In the genomic region with DNA sequence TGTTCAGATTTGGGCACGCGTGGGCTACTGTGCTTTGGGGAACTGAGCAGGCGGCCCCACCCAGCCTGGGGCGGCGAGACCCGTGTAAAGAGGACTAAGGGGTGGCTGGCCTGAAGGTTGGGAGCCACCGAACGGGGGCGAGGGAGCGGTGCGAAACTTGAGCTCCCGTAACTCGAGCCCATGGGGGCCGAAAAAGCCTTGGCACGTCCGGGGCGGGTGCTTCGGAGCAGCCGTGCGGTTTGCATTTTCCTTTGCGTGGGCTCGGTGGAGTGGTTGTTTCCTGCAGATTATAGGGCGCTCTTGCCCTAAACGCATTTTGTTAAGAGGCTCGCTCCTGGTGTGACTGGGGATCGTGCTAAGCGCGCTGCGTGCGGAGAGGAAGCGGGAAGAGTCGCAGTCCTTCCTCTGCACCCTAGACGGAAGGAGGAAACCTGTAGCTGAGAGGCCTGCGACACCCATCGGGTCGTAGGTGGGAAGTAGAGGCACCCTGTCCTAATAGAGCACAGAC, we compare ENCODE assay signal across 8 mouse cellular contexts. TPM values are rescaled to one million over a fixed set of nuclear protein-coding genes. Genes with fewer than 3 reads are reported as not detected.
DNase-seq lines count a peak whose midpoint lies in the region; ATAC-seq and TF ChIP-seq lines count a peak whose summit lies in the region.

No protein-coding gene starts in this region.

- peak overlapping the region; percentile 71 for H3K9ac ChIP-seq in forebrain, postnatal 0 days
- H3K9ac ChIP-seq in stomach, embryonic 14.5 days (replicated peaks; ENCODE audit: low read depth, low read length), result peak overlapping the region; percentile 84

- DNase-seq in adrenal gland, postnatal 10 days, result peak; percentile 43
- DNase-seq in adrenal gland, adult 8-10 months, result no peak
- DNase-seq in right cerebral cortex, adult 18-20 months, result peak; percentile 53
- DNase-seq in right cerebral cortex, postnatal 4 days, result no peak
- DNase-seq in forebrain, postnatal 0 days, result peak; percentile 55
- peak; percentile 34 to 45 for DNase-seq in layer of hippocampus, postnatal 14 days (ENCODE audit: low spot score in 2 of 2)

- H3K4me3 ChIP-seq in forebrain, postnatal 0 days (ENCODE audit: low read depth, low read length), result peak overlapping the region; percentile 61
- peak overlapping the region; percentile 84 for H3K4me3 ChIP-seq in stomach, embryonic 14.5 days (ENCODE audit: low read depth, low read length)

- H3K27me3 ChIP-seq in forebrain, postnatal 0 days (ENCODE audit: insufficient read depth, low read length), result no peaks in the 10 kb centered on the region
- H3K27me3 ChIP-seq in stomach, embryonic 14.5 days (ENCODE audit: control insufficient read depth, insufficient read depth, low read length), result no peaks in the 10 kb centered on the region

- peaks cover 19% of the 10 kb centered on the region for H3K36me3 ChIP-seq in forebrain, postnatal 0 days (ENCODE audit: insufficient read depth)
- H3K36me3 ChIP-seq in stomach, embryonic 14.5 days (ENCODE audit: control insufficient read depth, insufficient read depth, low read length), result peaks cover 25% of the 10 kb centered on the region

- 2% methylated on average over 36 of the region's 36 CpGs for WGBS in forebrain, postnatal 0 days
- under 1% methylated on average over 36 of the region's 36 CpGs for WGBS in stomach, embryonic 14.5 days

- 0 out of 2 replicates have a peak, but pooled peaks cover 4% of the 10 kb centered on the region for H3K4me1 ChIP-seq in forebrain, postnatal 0 days (ENCODE audit: insufficient read depth)
- peaks cover 16% of the 10 kb centered on the region for H3K4me1 ChIP-seq in stomach, embryonic 14.5 days (ENCODE audit: control insufficient read depth, insufficient read depth, low read length)

- TF ChIP-seq CTCF in forebrain, postnatal 0 days (IDR thresholded peaks at IDR 0.05; ENCODE audit: low read depth), result peak; percentile 4; the same call in 1 of the 2 replicates

- ATAC-seq in forebrain, postnatal 0 days, result peak; percentile 7; the same call in 1 of the 2 replicates
- ATAC-seq in megakaryocyte progenitor cell, adult 5-6 weeks (replicated peaks; ENCODE audit: poor library complexity), result peak; percentile 21
- peak; percentile 30; the same call in 1 of the 2 replicates for ATAC-seq in stomach, embryonic 14.5 days (ENCODE audit: insufficient number of reproducible peaks, insufficient read depth, low FRiP score, low read depth)

- no peaks in the 10 kb centered on the region for H3K9me3 ChIP-seq in forebrain, postnatal 0 days (ENCODE audit: low read length)
- H3K9me3 ChIP-seq in stomach, embryonic 14.5 days (ENCODE audit: control insufficient read depth, low read depth, low read length), result no peaks in the 10 kb centered on the region

- H3K27ac ChIP-seq in forebrain, postnatal 0 days (ENCODE audit: low read depth, low read length), result peak overlapping the region; percentile 83
- peak overlapping the region; percentile 92 for H3K27ac ChIP-seq in stomach, embryonic 14.5 days (ENCODE audit: low read length)

- H3K4me2 ChIP-seq in forebrain, postnatal 0 days (ENCODE audit: low read depth), result peak overlapping the region; percentile 88
- peak overlapping the region; percentile 74 for H3K4me2 ChIP-seq in stomach, embryonic 14.5 days (replicated peaks; ENCODE audit: low read depth, low read length)

RNA-seq across cellular contexts. Expression of gene Ldha, which starts 4.8 kb away (rescaled TPM):
- 100 to 1,000 TPM; 693 to 863 TPM for total RNA-seq in adrenal gland, postnatal 10 days (2021)
- total RNA-seq in adrenal gland, adult 8-10 months (2022), result 100 to 1,000 TPM; 146 to 275 (median 231) TPM
- 373 and 414 TPM in 2 replicates for total RNA-seq in forebrain, postnatal 0 days (2014; rRNA removed)
- polyA plus RNA-seq in forebrain, postnatal 0 days (2015; fragmentation: Nextera tagmentation; extraction: Ambion mirVana), result 753 and 790 TPM in 2 replicates
- 100 to 1,000 TPM; 378 to 396 TPM for total RNA-seq in layer of hippocampus, postnatal 14 days (2021)
- 597 and 639 TPM in 2 replicates for total RNA-seq in megakaryocyte progenitor cell, adult 5-6 weeks (2015)
- 442 and 446 TPM in 2 replicates for total RNA-seq in megakaryocyte progenitor cell, adult 5-6 weeks (2017)
- polyA plus RNA-seq in stomach, embryonic 14.5 days (2014; fragmentation: Nextera tagmentation; extraction: Ambion mirVana), result 1,645 and 1,742 TPM in 2 replicates

RNA-seq across cellular contexts. Expression of gene Ldhc, which starts 15.0 kb away (rescaled TPM):
- total RNA-seq in adrenal gland, postnatal 10 days (2021), result not detected
- total RNA-seq in adrenal gland, adult 8-10 months (2022), result not detected
- not detected in 2 replicates for total RNA-seq in forebrain, postnatal 0 days (2014; rRNA removed)
- not detected in 2 replicates for polyA plus RNA-seq in forebrain, postnatal 0 days (2015; fragmentation: Nextera tagmentation; extraction: Ambion mirVana)
- total RNA-seq in layer of hippocampus, postnatal 14 days (2021), result not detected
- 0.44 and 0.49 TPM in 2 replicates for total RNA-seq in megakaryocyte progenitor cell, adult 5-6 weeks (2015)
- total RNA-seq in megakaryocyte progenitor cell, adult 5-6 weeks (2017), result 1.3 TPM in 1 of 2 replicates, not detected in the other
- 0.24 TPM in 1 of 2 replicates, not detected in the other for polyA plus RNA-seq in stomach, embryonic 14.5 days (2014; fragmentation: Nextera tagmentation; extraction: Ambion mirVana)

RNA-seq across cellular contexts. Expression of gene Gtf2h1, which starts 50.1 kb away (rescaled TPM):
- total RNA-seq in adrenal gland, postnatal 10 days (2021), result 10 to 100 TPM; 36.1 to 37.1 TPM
- 10 to 100 TPM; 32.0 to 41.3 (median 39.0) TPM for total RNA-seq in adrenal gland, adult 8-10 months (2022)
- 58.2 and 60.1 TPM in 2 replicates for total RNA-seq in forebrain, postnatal 0 days (2014; rRNA removed)
- 39.0 and 42.1 TPM in 2 replicates for polyA plus RNA-seq in forebrain, postnatal 0 days (2015; fragmentation: Nextera tagmentation; extraction: Ambion mirVana)
- total RNA-seq in layer of hippocampus, postnatal 14 days (2021), result 10 to 100 TPM; 34.3 to 41.6 TPM
- total RNA-seq in megakaryocyte progenitor cell, adult 5-6 weeks (2015), result 54.7 and 58.1 TPM in 2 replicates
- total RNA-seq in megakaryocyte progenitor cell, adult 5-6 weeks (2017), result 82.4 and 105 TPM in 2 replicates
- polyA plus RNA-seq in stomach, embryonic 14.5 days (2014; fragmentation: Nextera tagmentation; extraction: Ambion mirVana), result 40.8 and 47.8 TPM in 2 replicates

RNA-seq across cellular contexts. Expression of gene Hps5, which starts 50.2 kb away (rescaled TPM):
- total RNA-seq in adrenal gland, postnatal 10 days (2021), result 10 to 100 TPM; 21.7 to 21.9 TPM
- total RNA-seq in adrenal gland, adult 8-10 months (2022), result 10 to 100 TPM; 26.4 to 40.6 (median 34.7) TPM
- total RNA-seq in forebrain, postnatal 0 days (2014; rRNA removed), result 17.1 and 24.5 TPM in 2 replicates
- polyA plus RNA-seq in forebrain, postnatal 0 days (2015; fragmentation: Nextera tagmentation; extraction: Ambion mirVana), result 5.6 and 6.9 TPM in 2 replicates
- 10 to 100 TPM; 16.0 to 18.7 TPM for total RNA-seq in layer of hippocampus, postnatal 14 days (2021)
- 13.5 and 17.5 TPM in 2 replicates for total RNA-seq in megakaryocyte progenitor cell, adult 5-6 weeks (2015)
- 25.5 and 29.0 TPM in 2 replicates for total RNA-seq in megakaryocyte progenitor cell, adult 5-6 weeks (2017)
- polyA plus RNA-seq in stomach, embryonic 14.5 days (2014; fragmentation: Nextera tagmentation; extraction: Ambion mirVana), result 23.6 and 24.3 TPM in 2 replicates

Comparison
In these comparisons a context has a peak if more than half of its experiments do, and no peak if none do; other contexts are left out.
1. DNase-seq: peak in adrenal gland, postnatal 10 days (single experiment), right cerebral cortex, adult 18-20 months (single experiment), forebrain, postnatal 0 days (single experiment) and layer of hippocampus, postnatal 14 days (2 of 2); none in adrenal gland, adult 8-10 months (single experiment) and right cerebral cortex, postnatal 4 days (single experiment).
2. Peak in every context shown above with its lines, with median percentiles within 50 percentile points of each other: ATAC-seq.